Mouse (Mus musculus) gastrocnemius, postnatal 4 days (tissue): ENCODE data around the gene Clec18a. TPM values are rescaled to one million over a fixed set of nuclear protein-coding genes. Genes with fewer than 3 reads are reported as not detected.
"Not testable (repeated sequence)": the region's sequence is repeated elsewhere in the genome, so short reads cannot be mapped to it uniquely, and the experiment has no call there.

Experiments used
- DNase-seq, 2 experiments: peaks; one replicate each; pipeline ENCODE4 v3.0.0; 2021 to 2022; ENCODE audit warnings: low spot score in 2 of 2, mixed read lengths in 2 of 2
- long read RNA-seq, 2 experiments: library from polyadenylated mRNA; stranded (forward); transcript quantifications; one replicate each; pipeline ENCODE4 v2.0.0; 2021
- total RNA-seq, 2 experiments: library from RNA; stranded (reverse); gene quantifications; 2 replicates each; pipeline ENCODE4 v1.2.3; 2021

Gene Clec18a
- 1 to 10 TPM; 1.4 to 2.4 TPM for total RNA-seq
- long read RNA-seq, experiment 1, result 0 reads
- long read RNA-seq, experiment 2, partial matches to known transcripts, result 0 of 1 reads
- long read RNA-seq, experiment 2, other reads (novel, unspliced or antisense), result 1 of 1 reads

- not testable (repeated sequence) for DNase-seq
Measured at GRCm38 (mm10) chr8:111092326-111092725, at the start of gene Clec18a. TSS of gene Clec18a (minus strand) at chr8:111092426.

GRCm38 (mm10) chr8:111130756-111131155, 38.5 kb upstream of the Clec18a start:
- no peak for DNase-seq

DNA sequence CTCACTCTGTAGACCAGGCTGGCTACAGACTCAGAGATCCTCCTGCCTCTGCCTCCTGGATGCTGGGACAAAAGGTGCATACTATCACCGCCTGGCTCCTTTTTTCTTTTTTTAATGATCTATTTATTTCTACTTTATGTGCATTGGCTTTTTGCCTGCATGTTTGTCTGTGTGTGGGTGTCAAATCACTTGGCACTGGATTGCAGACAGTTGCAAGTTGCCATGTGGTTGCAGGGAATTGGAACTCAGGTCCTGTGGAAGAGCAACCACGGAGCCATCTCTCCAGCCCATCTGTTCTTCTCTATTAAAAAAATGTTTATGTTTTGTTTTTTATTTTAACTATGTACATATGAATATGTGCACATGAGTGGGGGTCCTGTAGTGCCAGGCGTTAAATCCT, 27.3 kb upstream of the Clec18a start:
- DNase-seq, result no peak

GRCm38 (mm10) chr8:111114891-111115290, 22.7 kb upstream of the Clec18a start:
- no peak for DNase-seq

DNA sequence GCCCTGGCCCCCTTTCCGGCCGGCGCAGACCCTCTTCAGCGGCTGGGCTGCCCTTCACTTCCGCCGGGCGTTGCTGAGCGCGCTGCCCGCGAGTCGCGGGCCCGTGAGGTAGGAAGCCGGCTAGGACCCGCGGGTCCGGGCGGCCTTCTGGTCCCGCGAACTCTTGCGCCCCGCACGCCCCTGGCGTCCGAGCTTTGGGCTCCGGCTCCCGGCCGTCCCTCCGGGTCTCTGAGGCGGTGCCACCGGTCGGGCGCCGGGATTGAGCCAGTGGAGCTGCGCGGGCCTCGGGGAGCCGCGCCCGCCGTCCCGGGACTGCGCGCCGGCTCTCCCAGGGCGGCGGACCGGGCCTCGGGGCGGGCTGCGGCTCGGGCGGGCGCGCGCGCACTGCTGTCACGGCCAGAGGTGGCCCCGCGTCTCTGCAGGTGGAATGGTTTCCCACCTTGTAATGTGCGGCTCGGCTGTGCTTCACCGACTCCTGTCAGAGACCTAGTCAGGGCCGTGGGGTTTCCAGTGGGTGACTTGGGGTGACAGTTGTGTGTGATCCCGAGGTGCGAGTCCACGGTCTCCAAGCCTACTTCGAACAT, 2.6 kb upstream of the Clec18a start:
- DNase-seq, result peak in 1 of 2 experiments; percentile 16

GRCm38 (mm10) chr8:111093865-111094718, 1.9 kb upstream of the Clec18a start, which contains the start of gene Pdpr:
TSS of gene Pdpr (plus strand) at chr8:111094630.
- DNase-seq, result peak; percentile 88 to 94

DNA sequence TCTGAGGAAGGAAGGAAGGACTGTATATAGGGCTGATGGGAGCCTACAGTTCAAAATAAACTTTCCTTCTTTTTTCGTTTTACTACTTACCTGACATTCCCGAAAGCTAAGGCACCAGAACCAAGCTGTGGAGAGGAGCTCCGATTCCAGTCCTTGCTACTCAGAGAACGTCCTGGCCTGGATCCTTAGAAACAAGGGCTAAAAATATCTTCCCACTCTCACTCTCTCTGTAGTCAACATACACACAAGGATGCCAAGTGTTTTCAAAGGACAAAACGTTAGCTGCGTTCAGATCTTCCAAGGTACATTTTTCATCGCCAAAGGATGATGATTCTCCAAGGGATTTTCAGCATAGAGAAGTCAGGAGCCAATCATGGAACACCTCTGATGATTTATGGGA, 520 bp downstream of the Clec18a start:
- DNase-seq, result no peak

- peak in 1 of 2 experiments; percentile 79 for DNase-seq
Measured at GRCm38 (mm10) chr8:111090126-111090525, 2.1 kb downstream of the Clec18a start.

DNA sequence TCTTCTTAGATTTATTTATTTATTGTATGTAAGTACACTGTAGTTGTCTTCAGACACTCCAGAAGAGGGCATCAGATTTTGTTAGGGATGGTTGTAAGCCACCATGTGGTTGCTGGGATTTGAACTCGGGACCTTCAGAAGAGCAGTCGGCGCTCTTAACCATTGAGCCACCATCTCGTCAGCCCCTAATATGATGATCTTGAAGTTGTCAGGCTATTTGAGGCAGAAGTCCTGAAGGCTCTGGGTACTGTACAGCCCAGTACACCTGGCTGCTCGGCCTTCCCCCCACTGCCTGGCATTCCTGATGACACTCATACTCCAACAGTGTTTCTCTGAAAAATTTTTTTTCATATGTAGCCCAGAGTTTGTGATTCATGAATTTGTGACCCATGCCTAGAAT, 8.3 kb downstream of the Clec18a start:
- not testable (repeated sequence) for DNase-seq

GRCm38 (mm10) chr8:111081580-111082258, 10.5 kb downstream of the Clec18a start:
- DNase-seq, result no peak

DNA sequence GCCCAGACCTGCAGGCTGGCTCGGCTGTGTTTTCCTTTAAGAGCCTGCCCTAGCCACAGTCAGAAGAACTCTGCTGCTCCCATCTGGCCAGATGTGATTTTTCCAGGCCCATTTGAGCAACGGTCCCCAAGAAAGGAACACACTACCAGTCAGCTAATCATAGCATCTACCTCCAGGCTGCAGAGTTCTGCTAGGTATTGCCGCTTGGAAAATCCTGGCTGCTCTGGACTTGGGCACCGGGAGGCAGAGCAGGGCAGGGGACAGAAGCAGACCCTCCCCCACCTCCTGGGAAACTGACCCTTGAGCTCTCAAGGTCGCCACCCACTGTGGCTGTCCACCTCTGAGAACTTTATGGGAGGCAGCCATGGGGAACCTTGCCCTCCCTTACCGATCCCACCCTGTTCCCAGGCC, 12.4 kb downstream of the Clec18a start:
- DNase-seq, result peak in 1 of 2 experiments; percentile 11

DNA sequence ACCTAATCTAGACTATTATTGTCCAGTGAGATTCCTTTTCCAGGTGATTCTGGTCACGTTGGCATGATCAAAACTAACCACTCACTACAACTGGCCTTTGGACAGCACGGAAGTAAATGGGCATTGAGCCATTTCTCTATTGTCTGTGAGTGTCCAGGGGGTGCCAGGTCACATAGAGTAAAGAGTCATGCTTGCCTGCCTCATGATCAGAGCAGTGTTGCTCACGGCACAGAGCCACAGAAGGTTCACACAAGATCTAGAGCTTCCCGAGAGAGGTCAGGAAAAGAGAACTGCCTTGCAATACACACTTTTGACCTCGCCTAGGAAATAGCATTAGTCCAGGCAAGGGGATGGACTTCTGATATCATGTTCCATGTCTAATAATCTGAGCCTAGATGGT, 12.8 kb downstream of the Clec18a start:
- no peak for DNase-seq

GRCm38 (mm10) chr8:111075926-111076325, 16.3 kb downstream of the Clec18a start:
- no peak for DNase-seq

DNA sequence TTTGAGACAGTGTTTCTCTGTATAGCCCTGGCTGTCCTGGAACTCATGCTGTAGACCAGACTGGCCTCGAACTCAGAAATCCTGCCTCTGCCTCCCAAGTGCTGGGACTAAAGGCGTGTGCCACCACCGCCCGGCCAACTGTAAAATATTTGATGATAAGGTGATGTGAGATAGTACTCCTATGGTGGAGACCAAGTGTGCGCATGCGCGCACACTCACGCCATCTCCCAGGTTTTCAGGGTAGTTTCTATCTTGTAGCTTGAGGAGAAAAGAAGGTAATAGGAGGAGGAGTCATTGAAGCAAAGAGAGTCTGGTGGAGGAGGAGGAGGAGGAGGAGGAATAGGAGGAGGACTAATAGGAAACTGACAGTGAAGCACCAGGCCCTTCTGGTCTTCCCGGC, 23.6 kb downstream of the Clec18a start:
- DNase-seq, result not testable (repeated sequence)

DNA sequence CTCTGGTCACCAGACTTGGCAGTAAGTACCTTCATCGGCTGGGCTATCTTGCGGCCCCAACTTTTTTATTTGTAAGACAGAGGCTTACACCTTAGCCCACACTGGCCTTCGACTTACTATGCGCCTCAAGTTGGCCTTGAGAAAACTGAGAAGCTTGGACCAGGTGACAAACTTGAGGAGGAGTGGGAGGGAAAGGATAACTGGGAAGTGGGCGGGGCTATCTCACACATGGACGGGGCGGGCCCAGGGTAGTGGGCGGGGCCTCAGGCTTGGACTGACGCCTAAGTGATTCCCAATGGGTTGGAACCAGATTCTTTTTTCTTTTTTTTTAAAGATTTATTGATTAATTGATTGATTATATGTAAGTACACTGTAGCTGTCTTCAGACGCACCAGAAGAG, 24.8 kb downstream of the Clec18a start:
- no peak for DNase-seq

- DNase-seq, result no peak
Measured at GRCm38 (mm10) chr8:111066308-111066707, 25.9 kb downstream of the Clec18a start.

DNA sequence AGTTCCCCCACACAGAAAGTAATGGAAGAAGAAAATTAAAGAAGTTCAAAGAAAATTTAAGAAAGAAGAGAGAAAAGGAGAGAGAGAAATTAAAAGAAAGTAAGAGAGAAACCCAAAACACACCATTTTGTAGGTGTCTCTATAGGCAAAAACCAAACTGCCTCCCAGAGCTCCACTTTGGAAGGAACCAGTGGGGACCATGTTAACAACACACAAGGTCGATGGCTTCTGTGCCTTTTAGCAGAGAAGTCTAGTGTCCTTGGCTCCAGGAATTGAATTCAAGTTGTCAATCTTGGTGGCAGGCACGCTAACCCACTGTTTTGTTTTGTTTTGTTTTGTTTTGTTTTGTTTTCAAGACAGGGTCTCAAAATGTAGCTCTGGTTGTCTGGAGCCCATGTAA, 29.3 kb downstream of the Clec18a start:
- no peak for DNase-seq

- peak; percentile 81 to 82 for DNase-seq
Measured at GRCm38 (mm10) chr8:111062072-111062757, 30.0 kb downstream of the Clec18a start.

- DNase-seq, result no peak
Measured at GRCm38 (mm10) chr8:111061688-111062071, 30.5 kb downstream of the Clec18a start.

GRCm38 (mm10) chr8:111058946-111059572, 33.2 kb downstream of the Clec18a start:
- no peak for DNase-seq
